In the genomic region with DNA sequence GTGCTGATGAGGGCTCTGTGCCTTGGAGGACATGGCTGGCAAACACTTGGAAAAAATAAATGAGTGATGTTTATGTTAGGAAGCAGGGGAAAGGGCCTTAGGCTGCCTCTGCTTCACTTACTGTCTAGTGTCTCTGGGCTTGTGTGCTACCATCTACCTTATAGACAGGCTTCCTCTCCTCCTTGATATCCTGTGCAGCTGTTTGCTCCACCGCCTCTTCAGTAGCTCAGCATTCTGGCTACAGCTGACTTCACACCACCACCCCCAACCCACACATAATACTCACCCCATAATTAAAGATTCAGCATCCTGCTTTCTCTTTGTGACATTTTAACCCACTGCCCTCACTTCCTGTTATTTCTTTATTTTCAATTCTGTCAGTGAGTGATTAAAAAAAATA, we compare ENCODE assay signal across 10 mouse cellular contexts.
DNase-seq lines count a peak whose midpoint lies in the region; ATAC-seq and TF ChIP-seq lines count a peak whose summit lies in the region.
"Had no signal": no experiment of that assay in that cellular context is flagged by ENCODE, and none has a peak within 500 bp of the region (broad histone marks: within the 10 kb centered on the region; RNA-seq: fewer than 3 reads in every experiment).

No protein-coding gene starts in this region.

- peaks cover 71% of the 10 kb centered on the region for H3K4me1 ChIP-seq in G1E (ENCODE audit: insufficient read depth, low read depth, low read length)
- peaks cover 11% of the 10 kb centered on the region for H3K4me1 ChIP-seq in liver, postnatal 0 days (ENCODE audit: insufficient read depth)
- H3K4me1 ChIP-seq: hindbrain, embryonic 13.5 days had no signal

- peak; percentile 5 for DNase-seq in kidney, adult 9 months
- no peak for DNase-seq in kidney, postnatal 25 days
- no peak for DNase-seq in G1E (ENCODE audit: low spot score)
- no peak for DNase-seq in liver, postnatal 0 days
- DNase-seq in thymus, adult 18-20 months, result peak; percentile 57 to 77
- no peak for DNase-seq in urinary bladder, postnatal 14 days (ENCODE audit: low spot score)
- no peak for DNase-seq in retina, postnatal 1 day
- no peak for DNase-seq in layer of hippocampus, adult 9-11 months

- no peak for TF ChIP-seq EP300 in liver, postnatal 0 days (IDR thresholded peaks at IDR 0.05; ENCODE audit: low read depth)

- no peak for TF ChIP-seq CTCF in G1E (IDR thresholded peaks at IDR 0.05; ENCODE audit: low read depth, low read length)
- no peak for TF ChIP-seq CTCF in liver, postnatal 0 days (IDR thresholded peaks at IDR 0.05; ENCODE audit: low read depth)

- H3K9ac ChIP-seq in liver, postnatal 0 days (replicated peaks), result no peak overlapping the region
- H3K9ac ChIP-seq: hindbrain, embryonic 13.5 days had no signal

- no peak overlapping the region for H3K4me2 ChIP-seq in liver, postnatal 0 days (ENCODE audit: low read depth, low read length)
- H3K4me2 ChIP-seq: hindbrain, embryonic 13.5 days had no signal

- H3K27me3 ChIP-seq in G1E (ENCODE audit: insufficient read depth, low read length), result no peaks in the 10 kb centered on the region
- H3K27me3 ChIP-seq in liver, postnatal 0 days (ENCODE audit: insufficient read depth, low read length), result no peaks in the 10 kb centered on the region
- H3K27me3 ChIP-seq: hindbrain, embryonic 13.5 days had no signal

- H3K27ac ChIP-seq in liver, postnatal 0 days (ENCODE audit: low read depth), result peak overlapping the region; percentile 62
- H3K27ac ChIP-seq: hindbrain, embryonic 13.5 days; midbrain, embryonic 10.5 days had no signal

- no peaks in the 10 kb centered on the region for H3K36me3 ChIP-seq in G1E (replicated peaks)
- H3K36me3 ChIP-seq in liver, postnatal 0 days (replicated peaks; ENCODE audit: insufficient read depth, low read length), result no peaks in the 10 kb centered on the region
- H3K36me3 ChIP-seq: hindbrain, embryonic 13.5 days; midbrain, embryonic 10.5 days had no signal

- 50% methylated on average over 1 of the region's 1 CpGs for WGBS in liver, postnatal 0 days (ENCODE audit: insufficient replicate concordance)

- peak overlapping the region; percentile 2; the same call in 1 of the 2 replicates for H3K4me3 ChIP-seq in G1E (ENCODE audit: low read depth, low read length)
- H3K4me3 ChIP-seq in liver, postnatal 0 days (ENCODE audit: low read depth, low read length), result no peak overlapping the region
- H3K4me3 ChIP-seq: hindbrain, embryonic 13.5 days; midbrain, embryonic 10.5 days had no signal

- 0 out of 2 replicates have a peak, but pooled peaks have one; percentile 5 for ATAC-seq in G1E (ENCODE audit: extremely low read depth, insufficient number of reproducible peaks, low FRiP score, poor library complexity, severe bottlenecking)
- ATAC-seq in liver, postnatal 0 days, result peak; percentile 42

- no peaks in the 10 kb centered on the region for H3K9me3 ChIP-seq in G1E (replicated peaks)
- no peaks in the 10 kb centered on the region for H3K9me3 ChIP-seq in liver, postnatal 0 days (ENCODE audit: low read length)
- H3K9me3 ChIP-seq: hindbrain, embryonic 13.5 days; midbrain, embryonic 10.5 days had no signal

Comparison
In these comparisons a context has a peak if more than half of its experiments do, and no peak if none do; other contexts are left out.
1. DNase-seq: peak in kidney, adult 9 months (single experiment) and thymus, adult 18-20 months (2 of 2); none in kidney, postnatal 25 days (0 of 2), G1E (single experiment), liver, postnatal 0 days (single experiment), urinary bladder, postnatal 14 days (single experiment), retina, postnatal 1 day (single experiment) and layer of hippocampus, adult 9-11 months (single experiment).